Mouse (Mus musculus): ENCODE measurements around the gene Clybl. TPM values are rescaled to one million over a fixed set of nuclear protein-coding genes. Genes with fewer than 3 reads are reported as not detected.

The Clybl gene
- polyA plus RNA-seq, 1 experiment: 40.6 TPM

DNA sequence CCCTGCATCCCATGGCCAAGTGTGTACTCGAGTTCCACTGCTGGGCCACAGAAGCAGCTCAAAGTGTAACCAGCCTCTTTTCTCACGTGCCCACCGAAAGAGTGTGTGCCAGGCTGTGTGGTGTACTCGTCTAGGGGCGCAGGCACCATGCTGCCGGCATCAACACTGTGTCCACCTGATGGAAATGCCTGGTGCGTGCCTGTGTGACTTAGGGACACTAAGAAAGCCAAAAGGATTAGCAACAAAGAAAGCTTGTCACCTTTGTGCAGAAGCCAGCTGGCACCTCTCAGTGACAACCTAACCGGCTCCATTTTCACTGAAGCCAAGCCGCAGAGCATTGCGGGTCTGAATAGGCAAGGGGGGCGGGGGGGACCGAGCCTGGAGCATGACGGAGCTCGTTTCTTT lies 49.1 kb downstream of the Clybl start:
- peak overlapping the region; percentile 90 for H3K27ac ChIP-seq (ENCODE audit: insufficient read depth, low read length)
- H3K4me3 ChIP-seq (replicated peaks; ENCODE audit: insufficient read depth, low read depth, low read length): peak overlapping the region; percentile 17
- DNase-seq: peak; percentile 91 to 94
- H3K4me1 ChIP-seq (ENCODE audit: control insufficient read depth, insufficient read depth, low read length): peaks cover 18% of the 10 kb centered on the region
- 3% methylated on average over 14 of the region's 14 CpGs for WGBS
- peak; percentile 29; the same call in 1 of the 2 replicates for TF ChIP-seq POLR2A (IDR thresholded peaks at IDR 0.05; ENCODE audit: borderline replicate concordance, insufficient read depth, low read length)
- no peak for TF ChIP-seq CTCF (IDR thresholded peaks at IDR 0.05; ENCODE audit: borderline replicate concordance, insufficient read depth, low read depth, low read length)
- no peaks in the 10 kb centered on the region for H3K27me3 ChIP-seq (ENCODE audit: control insufficient read depth, insufficient read depth, low read length)

DNA sequence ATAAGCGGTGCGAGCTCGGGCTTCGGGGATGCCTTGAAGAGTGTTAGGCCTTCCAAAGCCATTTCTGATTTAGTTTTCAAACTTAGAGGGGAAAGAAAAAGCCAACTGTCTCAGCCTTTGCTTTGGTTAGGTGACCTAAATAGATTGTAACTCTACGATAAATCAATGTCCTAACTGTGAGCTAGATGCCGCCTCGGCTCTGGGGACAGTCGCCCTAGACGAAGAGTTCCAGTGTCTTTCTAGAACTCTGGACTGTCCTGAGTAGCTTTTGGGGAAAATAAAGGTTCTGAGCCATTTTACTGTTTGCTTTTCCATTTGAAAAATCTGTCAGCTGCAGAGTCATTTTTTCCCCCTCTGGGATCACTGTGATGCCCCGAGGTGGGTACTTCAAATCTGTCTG lies 49.6 kb downstream of the Clybl start:
- peak overlapping the region; percentile 22 for H3K4me3 ChIP-seq (replicated peaks; ENCODE audit: insufficient read depth, low read depth, low read length)
- WGBS: 13% methylated on average over 10 of the region's 10 CpGs
- peak overlapping the region; percentile 90 for H3K27ac ChIP-seq (ENCODE audit: insufficient read depth, low read length)
- H3K27me3 ChIP-seq (ENCODE audit: control insufficient read depth, insufficient read depth, low read length): no peaks in the 10 kb centered on the region
- no peak for TF ChIP-seq POLR2A (IDR thresholded peaks at IDR 0.05; ENCODE audit: borderline replicate concordance, insufficient read depth, low read length)
- no peak for TF ChIP-seq CTCF (IDR thresholded peaks at IDR 0.05; ENCODE audit: borderline replicate concordance, insufficient read depth, low read depth, low read length)
- no peak for DNase-seq
- H3K4me1 ChIP-seq (ENCODE audit: control insufficient read depth, insufficient read depth, low read length): peaks cover 15% of the 10 kb centered on the region

- 11% methylated on average over 19 of the region's 19 CpGs for WGBS
- H3K27me3 ChIP-seq (ENCODE audit: control insufficient read depth, insufficient read depth, low read length): no peaks in the 10 kb centered on the region
- H3K27ac ChIP-seq (ENCODE audit: insufficient read depth, low read length): peak overlapping the region; percentile 94
- DNase-seq: peak; percentile 84 to 89
- TF ChIP-seq POLR2A (IDR thresholded peaks at IDR 0.05; ENCODE audit: borderline replicate concordance, insufficient read depth, low read length): no peak
- TF ChIP-seq CTCF (IDR thresholded peaks at IDR 0.05; ENCODE audit: borderline replicate concordance, insufficient read depth, low read depth, low read length): no peak
- peaks cover 12% of the 10 kb centered on the region for H3K4me1 ChIP-seq (ENCODE audit: control insufficient read depth, insufficient read depth, low read length)
- H3K4me3 ChIP-seq (replicated peaks; ENCODE audit: insufficient read depth, low read depth, low read length): peak overlapping the region; percentile 12
Measured at GRCm38 (mm10) chr14:122233212-122233714, 51.8 kb downstream of the Clybl start.

- Histone ChIP-seq H3K4me3 (replicated peaks; ENCODE audit: insufficient read depth, low read depth, low read length) (no peak overlapping the region), H3K27ac (ENCODE audit: insufficient read depth, low read length) (no peak overlapping the region), H3K27me3 (ENCODE audit: control insufficient read depth, insufficient read depth, low read length) (no peaks in the 10 kb centered on the region), H3K4me1 (ENCODE audit: control insufficient read depth, insufficient read depth, low read length) (no peaks in the 10 kb centered on the region)
- no peak for TF ChIP-seq POLR2A (IDR thresholded peaks at IDR 0.05; ENCODE audit: borderline replicate concordance, insufficient read depth, low read length)
- no peak for TF ChIP-seq CTCF (IDR thresholded peaks at IDR 0.05; ENCODE audit: borderline replicate concordance, insufficient read depth, low read depth, low read length)
- no peak for DNase-seq
- WGBS: 94% methylated on average over 1 of the region's 1 CpGs
Measured at GRCm38 (mm10) chr14:122243874-122244273, 62.4 kb downstream of the Clybl start.

GRCm38 (mm10) chr14:122246919-122247859 lies 65.7 kb downstream of the Clybl start:
- no peak overlapping the region for H3K27ac ChIP-seq (ENCODE audit: insufficient read depth, low read length)
- H3K4me1 ChIP-seq (ENCODE audit: control insufficient read depth, insufficient read depth, low read length): no peaks in the 10 kb centered on the region
- WGBS: 68% methylated on average over 18 of the region's 18 CpGs
- TF ChIP-seq CTCF (IDR thresholded peaks at IDR 0.05; ENCODE audit: borderline replicate concordance, insufficient read depth, low read depth, low read length) (no peak), POLR2A (IDR thresholded peaks at IDR 0.05; ENCODE audit: borderline replicate concordance, insufficient read depth, low read length) (no peak)
- H3K27me3 ChIP-seq (ENCODE audit: control insufficient read depth, insufficient read depth, low read length): no peaks in the 10 kb centered on the region
- H3K4me3 ChIP-seq (replicated peaks; ENCODE audit: insufficient read depth, low read depth, low read length): no peak overlapping the region
- no peak for DNase-seq

- no peak overlapping the region for H3K4me3 ChIP-seq (replicated peaks; ENCODE audit: insufficient read depth, low read depth, low read length)
- no peak overlapping the region for H3K27ac ChIP-seq (ENCODE audit: insufficient read depth, low read length)
- H3K4me1 ChIP-seq (ENCODE audit: control insufficient read depth, insufficient read depth, low read length): no peaks in the 10 kb centered on the region
- H3K27me3 ChIP-seq (ENCODE audit: control insufficient read depth, insufficient read depth, low read length): no peaks in the 10 kb centered on the region
- TF ChIP-seq POLR2A (IDR thresholded peaks at IDR 0.05; ENCODE audit: borderline replicate concordance, insufficient read depth, low read length): no peak
- peak; percentile 28; the same call in 1 of the 2 replicates for TF ChIP-seq CTCF (IDR thresholded peaks at IDR 0.05; ENCODE audit: borderline replicate concordance, insufficient read depth, low read depth, low read length)
- no peak for DNase-seq
- WGBS: 96% methylated on average over 3 of the region's 3 CpGs
Measured at GRCm38 (mm10) chr14:122249123-122249522, 67.6 kb downstream of the Clybl start.

DNA sequence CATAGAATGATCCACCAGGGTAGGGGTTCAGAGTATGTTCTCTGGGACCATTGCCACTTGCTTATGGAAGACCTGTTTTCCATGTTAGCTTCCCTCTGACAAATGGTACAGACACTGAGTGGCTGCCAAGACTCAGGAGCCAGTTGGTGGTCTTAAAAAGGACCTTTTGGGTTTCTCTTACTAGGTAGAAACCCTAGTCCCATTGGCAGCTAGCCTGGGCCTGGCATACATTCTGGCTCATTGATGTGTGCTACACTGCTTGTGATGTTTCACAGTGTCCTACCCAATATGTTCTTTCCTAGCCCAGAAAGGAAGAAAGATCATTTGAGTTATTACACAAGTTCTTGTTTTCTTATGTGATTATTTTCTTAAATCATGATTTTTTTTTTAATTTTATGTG lies 69.8 kb downstream of the Clybl start:
- H3K27me3 ChIP-seq (ENCODE audit: control insufficient read depth, insufficient read depth, low read length): no peaks in the 10 kb centered on the region
- no peak for DNase-seq
- no peak overlapping the region for H3K4me3 ChIP-seq (replicated peaks; ENCODE audit: insufficient read depth, low read depth, low read length)
- TF ChIP-seq CTCF (IDR thresholded peaks at IDR 0.05; ENCODE audit: borderline replicate concordance, insufficient read depth, low read depth, low read length) (no peak), POLR2A (IDR thresholded peaks at IDR 0.05; ENCODE audit: borderline replicate concordance, insufficient read depth, low read length) (no peak)
- H3K27ac ChIP-seq (ENCODE audit: insufficient read depth, low read length): no peak overlapping the region
- peaks cover 3% of the 10 kb centered on the region for H3K4me1 ChIP-seq (ENCODE audit: control insufficient read depth, insufficient read depth, low read length)

All from cerebellum, adult 2 months (tissue).